Mouse (Mus musculus): ENCODE results near the gene Macf1. TPM values are rescaled to one million over a fixed set of nuclear protein-coding genes. Genes with fewer than 3 reads are reported as not detected.
"Not testable (repeated sequence)": the region's sequence is repeated elsewhere in the genome, so short reads cannot be mapped to it uniquely, and the experiment has no call there.

The Macf1 gene
- polyA plus RNA-seq, 1 experiment from 2014 or later, result 76.5 TPM

DNA sequence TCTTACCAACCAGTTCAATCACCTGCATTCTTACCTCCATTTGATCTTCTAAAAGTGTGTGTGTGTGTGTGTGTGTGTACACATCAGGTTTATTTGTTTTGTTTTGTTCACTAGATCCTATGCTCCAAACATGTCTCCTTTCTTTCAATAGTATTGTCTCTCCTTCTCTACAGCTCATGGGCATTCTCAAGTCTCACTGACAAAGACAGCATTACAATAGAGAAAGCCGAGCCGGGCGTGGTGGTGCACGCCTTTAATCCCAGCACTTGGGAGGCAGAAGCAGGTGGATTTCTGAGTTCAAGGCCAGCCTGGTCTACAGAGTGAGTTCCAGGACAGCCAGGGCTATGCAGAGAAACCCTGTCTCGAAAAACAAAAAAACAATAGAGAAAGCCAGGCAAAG lies 30.7 kb downstream of the Macf1 start:
- not testable (repeated sequence) for H3K27ac ChIP-seq (ENCODE audit: low read depth, low read length); H3K4me2 ChIP-seq (ENCODE audit: low read length); H3K27me3 ChIP-seq (replicated peaks; ENCODE audit: control insufficient read depth, insufficient read depth, low read length); DNase-seq (ENCODE audit: low spot score); H3K9me3 ChIP-seq (replicated peaks; ENCODE audit: control insufficient read depth, low read length); H3K36me3 ChIP-seq (ENCODE audit: control insufficient read depth, insufficient read depth, low read length); ATAC-seq; H3K9ac ChIP-seq (ENCODE audit: low read length); H3K4me3 ChIP-seq (ENCODE audit: low read depth, low read length); H3K4me1 ChIP-seq (ENCODE audit: control insufficient read depth, insufficient read depth, low read length)
- 85% methylated on average over 5 of the region's 5 CpGs for WGBS

DNA sequence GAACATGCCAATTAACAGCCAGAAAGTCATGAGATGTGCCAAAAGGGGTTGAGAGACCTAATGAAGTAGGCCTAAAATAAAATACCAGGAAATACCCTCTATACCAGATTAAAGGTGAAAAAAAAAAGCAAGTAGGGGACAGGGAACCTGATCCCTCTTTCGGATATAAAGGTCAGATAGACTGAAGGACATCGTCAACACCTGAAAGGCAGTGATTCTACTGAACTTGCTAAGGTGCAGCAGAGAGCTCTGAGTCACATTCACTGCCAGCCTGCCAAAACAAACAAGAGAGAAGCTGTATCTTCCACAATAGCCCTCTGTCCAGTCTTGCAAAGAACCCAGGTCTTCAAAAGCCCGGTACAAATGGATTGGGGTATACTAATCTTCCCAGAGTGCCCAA lies 32.0 kb downstream of the Macf1 start:
- WGBS, result 87% methylated on average over 3 of the region's 3 CpGs
- H3K4me3 ChIP-seq (ENCODE audit: low read depth, low read length), result no peak overlapping the region
- ATAC-seq (no peak), DNase-seq (ENCODE audit: low spot score) (no peak)
- no peak overlapping the region for H3K4me2 ChIP-seq (ENCODE audit: low read length)
- 0 out of 2 replicates have a peak, but pooled peaks cover 3% of the 10 kb centered on the region for H3K36me3 ChIP-seq (ENCODE audit: control insufficient read depth, insufficient read depth, low read length)
- H3K9ac ChIP-seq (ENCODE audit: low read length), result no peak overlapping the region
- H3K9me3 ChIP-seq (replicated peaks; ENCODE audit: control insufficient read depth, low read length), result no peaks in the 10 kb centered on the region
- H3K4me1 ChIP-seq (ENCODE audit: control insufficient read depth, insufficient read depth, low read length), result no peaks in the 10 kb centered on the region
- H3K27me3 ChIP-seq (replicated peaks; ENCODE audit: control insufficient read depth, insufficient read depth, low read length), result no peaks in the 10 kb centered on the region
- no peak overlapping the region for H3K27ac ChIP-seq (ENCODE audit: low read depth, low read length)

GRCm38 (mm10) chr4:123649131-123649530 lies 35.0 kb downstream of the Macf1 start:
- no peak overlapping the region for H3K4me3 ChIP-seq (ENCODE audit: low read depth, low read length)
- ATAC-seq, result no peak
- H3K27ac ChIP-seq (ENCODE audit: low read depth, low read length), result no peak overlapping the region
- H3K36me3 ChIP-seq (ENCODE audit: control insufficient read depth, insufficient read depth, low read length), result 0 out of 2 replicates have a peak, but pooled peaks cover 3% of the 10 kb centered on the region
- no peak overlapping the region for H3K9ac ChIP-seq (ENCODE audit: low read length)
- no peak overlapping the region for H3K4me2 ChIP-seq (ENCODE audit: low read length)
- H3K9me3 ChIP-seq (replicated peaks; ENCODE audit: control insufficient read depth, low read length), result no peaks in the 10 kb centered on the region
- no peak for DNase-seq (ENCODE audit: low spot score)
- no peaks in the 10 kb centered on the region for H3K27me3 ChIP-seq (replicated peaks; ENCODE audit: control insufficient read depth, insufficient read depth, low read length)
- 79% methylated on average over 6 of the region's 6 CpGs for WGBS
- no peaks in the 10 kb centered on the region for H3K4me1 ChIP-seq (ENCODE audit: control insufficient read depth, insufficient read depth, low read length)

DNA sequence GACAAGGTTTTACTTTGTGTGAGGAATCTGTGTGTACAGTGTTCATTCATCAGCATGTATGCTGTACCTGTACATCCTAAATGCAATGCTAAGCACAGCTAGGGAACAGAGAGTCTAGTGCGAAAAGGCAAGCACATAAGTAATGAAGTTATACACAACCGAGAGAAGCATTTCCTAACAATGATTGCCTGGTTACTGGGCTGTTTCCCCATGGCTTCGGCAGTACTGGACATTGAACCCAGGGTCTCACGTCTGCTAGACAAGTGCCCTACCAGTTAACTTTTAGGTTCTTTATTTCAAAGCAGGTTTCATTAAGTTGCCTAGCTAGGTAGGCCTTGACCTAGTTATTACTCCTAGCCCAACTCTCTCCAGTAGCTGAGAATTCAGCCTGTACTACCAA lies 36.5 kb downstream of the Macf1 start:
- no peaks in the 10 kb centered on the region for H3K4me1 ChIP-seq (ENCODE audit: control insufficient read depth, insufficient read depth, low read length)
- H3K4me2 ChIP-seq (ENCODE audit: low read length), result no peak overlapping the region
- H3K36me3 ChIP-seq (ENCODE audit: control insufficient read depth, insufficient read depth, low read length), result 0 out of 2 replicates have a peak, but pooled peaks cover 3% of the 10 kb centered on the region
- no peak overlapping the region for H3K27ac ChIP-seq (ENCODE audit: low read depth, low read length)
- no peak overlapping the region for H3K9ac ChIP-seq (ENCODE audit: low read length)
- H3K4me3 ChIP-seq (ENCODE audit: low read depth, low read length), result no peak overlapping the region
- ATAC-seq (no peak), DNase-seq (ENCODE audit: low spot score) (no peak)
- no peaks in the 10 kb centered on the region for H3K9me3 ChIP-seq (replicated peaks; ENCODE audit: control insufficient read depth, low read length)
- 90% methylated on average over 4 of the region's 4 CpGs for WGBS
- H3K27me3 ChIP-seq (replicated peaks; ENCODE audit: control insufficient read depth, insufficient read depth, low read length), result no peaks in the 10 kb centered on the region

- 91% methylated on average over 2 of the region's 2 CpGs for WGBS
- ATAC-seq, result no peak
- no peak for DNase-seq (ENCODE audit: low spot score)
Measured at GRCm38 (mm10) chr4:123647109-123647508, 37.1 kb downstream of the Macf1 start.

GRCm38 (mm10) chr4:123645246-123645845 lies 38.8 kb downstream of the Macf1 start:
- Histone ChIP-seq H3K4me3 (ENCODE audit: low read depth, low read length) (no peak overlapping the region), H3K4me1 (ENCODE audit: control insufficient read depth, insufficient read depth, low read length) (no peaks in the 10 kb centered on the region), H3K27ac (ENCODE audit: low read depth, low read length) (no peak overlapping the region), H3K4me2 (ENCODE audit: low read length) (no peak overlapping the region), H3K9ac (ENCODE audit: low read length) (no peak overlapping the region), H3K36me3 (ENCODE audit: control insufficient read depth, insufficient read depth, low read length) (0 out of 2 replicates have a peak, but pooled peaks cover 3% of the 10 kb centered on the region), H3K9me3 (replicated peaks; ENCODE audit: control insufficient read depth, low read length) (no peaks in the 10 kb centered on the region), H3K27me3 (replicated peaks; ENCODE audit: control insufficient read depth, insufficient read depth, low read length) (no peaks in the 10 kb centered on the region)
- no peak for DNase-seq (ENCODE audit: low spot score)
- no peak for ATAC-seq
- WGBS, result 92% methylated on average over 3 of the region's 3 CpGs

More at GRCm38 (mm10) chr4:123647109-123647508, 37.1 kb downstream of the Macf1 start:
- no peak overlapping the region for H3K27ac ChIP-seq (ENCODE audit: low read depth, low read length)
- H3K27me3 ChIP-seq (replicated peaks; ENCODE audit: control insufficient read depth, insufficient read depth, low read length), result no peaks in the 10 kb centered on the region
- no peaks in the 10 kb centered on the region for H3K4me1 ChIP-seq (ENCODE audit: control insufficient read depth, insufficient read depth, low read length)
- no peak overlapping the region for H3K4me3 ChIP-seq (ENCODE audit: low read depth, low read length)
- 0 out of 2 replicates have a peak, but pooled peaks cover 3% of the 10 kb centered on the region for H3K36me3 ChIP-seq (ENCODE audit: control insufficient read depth, insufficient read depth, low read length)
- no peak overlapping the region for H3K4me2 ChIP-seq (ENCODE audit: low read length)
- H3K9ac ChIP-seq (ENCODE audit: low read length), result no peak overlapping the region
- no peaks in the 10 kb centered on the region for H3K9me3 ChIP-seq (replicated peaks; ENCODE audit: control insufficient read depth, low read length)

GRCm38 (mm10) chr4:123643561-123643960 lies 40.6 kb downstream of the Macf1 start:
- ATAC-seq, result no peak

DNA sequence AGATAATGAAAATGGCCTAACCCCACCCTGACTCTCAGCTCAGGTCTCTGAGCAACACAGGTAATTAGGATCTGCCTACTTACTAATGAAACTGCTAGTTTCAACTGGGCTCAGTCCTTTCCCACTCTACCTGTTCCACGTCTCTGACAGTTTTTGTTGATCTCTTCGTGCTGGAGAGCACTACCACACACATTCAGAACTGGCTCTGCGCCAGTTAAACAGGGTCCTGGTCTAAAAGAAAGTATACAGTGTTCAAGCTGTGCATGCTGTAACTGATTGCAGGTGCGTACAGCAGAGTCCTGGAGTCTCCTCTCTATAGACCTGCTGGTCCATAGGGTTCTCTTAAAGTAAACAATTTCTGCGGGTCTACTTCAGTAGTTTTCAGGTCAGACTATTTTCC lies 41.3 kb downstream of the Macf1 start:
- no peak overlapping the region for H3K4me3 ChIP-seq (ENCODE audit: low read depth, low read length)
- no peaks in the 10 kb centered on the region for H3K4me1 ChIP-seq (ENCODE audit: control insufficient read depth, insufficient read depth, low read length)
- no peak overlapping the region for H3K9ac ChIP-seq (ENCODE audit: low read length)
- no peak overlapping the region for H3K4me2 ChIP-seq (ENCODE audit: low read length)
- no peaks in the 10 kb centered on the region for H3K27me3 ChIP-seq (replicated peaks; ENCODE audit: control insufficient read depth, insufficient read depth, low read length)
- H3K9me3 ChIP-seq (replicated peaks; ENCODE audit: control insufficient read depth, low read length), result no peaks in the 10 kb centered on the region
- ATAC-seq (no peak), DNase-seq (ENCODE audit: low spot score) (no peak)
- WGBS, result 73% methylated on average over 5 of the region's 5 CpGs
- H3K36me3 ChIP-seq (ENCODE audit: control insufficient read depth, insufficient read depth, low read length), result 0 out of 2 replicates have a peak, but pooled peaks cover 3% of the 10 kb centered on the region
- no peak overlapping the region for H3K27ac ChIP-seq (ENCODE audit: low read depth, low read length)

More at GRCm38 (mm10) chr4:123643561-123643960, 40.6 kb downstream of the Macf1 start:
- no peaks in the 10 kb centered on the region for H3K4me1 ChIP-seq (ENCODE audit: control insufficient read depth, insufficient read depth, low read length)
- DNase-seq (ENCODE audit: low spot score), result no peak
- no peak overlapping the region for H3K4me2 ChIP-seq (ENCODE audit: low read length)
- no peak overlapping the region for H3K27ac ChIP-seq (ENCODE audit: low read depth, low read length)
- WGBS, result 88% methylated on average over 6 of the region's 6 CpGs
- H3K4me3 ChIP-seq (ENCODE audit: low read depth, low read length), result no peak overlapping the region
- no peak overlapping the region for H3K9ac ChIP-seq (ENCODE audit: low read length)
- H3K36me3 ChIP-seq (ENCODE audit: control insufficient read depth, insufficient read depth, low read length), result 0 out of 2 replicates have a peak, but pooled peaks cover 3% of the 10 kb centered on the region
- H3K9me3 ChIP-seq (replicated peaks; ENCODE audit: control insufficient read depth, low read length), result no peaks in the 10 kb centered on the region
- H3K27me3 ChIP-seq (replicated peaks; ENCODE audit: control insufficient read depth, insufficient read depth, low read length), result no peaks in the 10 kb centered on the region

DNA sequence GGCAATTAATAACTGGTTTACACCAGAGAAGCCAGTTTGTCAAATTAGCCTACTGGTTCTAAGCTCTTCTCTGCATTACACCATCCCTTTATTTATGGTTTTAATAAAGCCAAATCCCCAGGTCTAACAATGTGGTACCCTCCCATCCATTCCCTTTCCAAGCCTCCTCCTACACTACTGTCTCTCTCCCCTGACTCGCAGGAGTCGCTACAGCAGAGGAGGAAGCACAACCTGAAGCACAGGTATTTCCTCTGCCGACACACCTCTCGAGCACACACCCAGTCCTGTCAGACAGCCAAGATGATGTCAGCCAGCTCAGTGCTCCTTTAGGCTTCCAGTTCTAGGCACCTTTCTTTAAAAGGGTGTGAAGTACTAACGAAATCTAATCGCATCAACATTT lies 47.0 kb downstream of the Macf1 start:
- H3K4me3 ChIP-seq (ENCODE audit: low read depth, low read length), result no peak overlapping the region
- WGBS, result 87% methylated on average over 6 of the region's 6 CpGs
- no peak overlapping the region for H3K4me2 ChIP-seq (ENCODE audit: low read length)
- no peaks in the 10 kb centered on the region for H3K9me3 ChIP-seq (replicated peaks; ENCODE audit: control insufficient read depth, low read length)
- H3K27ac ChIP-seq (ENCODE audit: low read depth, low read length), result no peak overlapping the region
- DNase-seq (ENCODE audit: low spot score) (no peak), ATAC-seq (no peak)
- no peaks in the 10 kb centered on the region for H3K36me3 ChIP-seq (ENCODE audit: control insufficient read depth, insufficient read depth, low read length)
- no peaks in the 10 kb centered on the region for H3K4me1 ChIP-seq (ENCODE audit: control insufficient read depth, insufficient read depth, low read length)
- no peaks in the 10 kb centered on the region for H3K27me3 ChIP-seq (replicated peaks; ENCODE audit: control insufficient read depth, insufficient read depth, low read length)
- no peak overlapping the region for H3K9ac ChIP-seq (ENCODE audit: low read length)
